Mouse (Mus musculus) fat pad, adult 2 months (tissue): ENCODE data around the gene Olfr853.

Source experiments
- DNase-seq: peaks from one replicate; pipeline ENCODE4 v3.0.0-alpha.2; 2011; ENCODE audit warnings: low read depth, low spot score; ENCODE audit errors: extremely low read depth

The Olfr853 gene

GRCm38 (mm10) chr9:19540976-19541375 lies at the start of gene Olfr853:
Gene Olfr853 (minus strand): TSS chr9:19541076.
- no peak for DNase-seq

DNA sequence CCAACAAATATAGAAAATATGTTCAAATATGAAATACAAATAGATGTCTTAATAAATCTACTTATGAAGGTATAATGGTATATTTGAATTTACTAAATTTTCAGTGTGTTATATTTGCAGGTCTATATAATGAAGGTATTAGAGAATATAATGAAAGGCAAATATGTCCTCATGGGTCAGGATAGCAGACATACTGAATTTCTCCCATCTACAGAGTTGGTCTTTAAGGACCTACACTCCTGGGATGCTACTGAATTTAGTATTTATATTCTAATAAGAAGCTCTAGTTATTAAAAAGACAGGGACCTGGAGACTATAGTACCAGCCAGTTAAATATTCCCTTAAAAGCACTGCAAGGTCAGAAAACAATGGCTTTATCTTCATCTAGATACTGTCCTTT lies 41.4 kb upstream of the Olfr853 start, which contains the start of gene Olfr855:
TSS of gene Olfr855 (plus strand) at position 301 of the 400 bp plus-strand sequence.
- no peak for DNase-seq

- DNase-seq: no peak
Observed at GRCm38 (mm10) chr9:19567282-19567681, 26.4 kb upstream of the Olfr853 start, which contains the start of gene Olfr854. Gene Olfr854 (minus strand): TSS chr9:19567382.

GRCm38 (mm10) chr9:19492995-19493394 lies 47.9 kb downstream of the Olfr853 start, which contains the start of gene Olfr851:
Gene Olfr851 (plus strand): TSS chr9:19493295.
- no peak for DNase-seq
